Mouse (Mus musculus) naive thymus-derived CD4-positive, alpha-beta T cell, adult 5 months (primary cell): ENCODE data around the gene Igbp1. TPM values are rescaled to one million over a fixed set of nuclear protein-coding genes. Genes with fewer than 3 reads are reported as not detected.

ENCODE experiments used
- polyA plus RNA-seq: library from polyadenylated mRNA; unstranded; fragments of 100-300 nt; shearing (Covaris generic); gene quantifications from one replicate; pipeline ENCODE4 v1.2.1, GENCODE M21; 2017

Gene Igbp1
- polyA plus RNA-seq, result 27.4 TPM

DNA sequence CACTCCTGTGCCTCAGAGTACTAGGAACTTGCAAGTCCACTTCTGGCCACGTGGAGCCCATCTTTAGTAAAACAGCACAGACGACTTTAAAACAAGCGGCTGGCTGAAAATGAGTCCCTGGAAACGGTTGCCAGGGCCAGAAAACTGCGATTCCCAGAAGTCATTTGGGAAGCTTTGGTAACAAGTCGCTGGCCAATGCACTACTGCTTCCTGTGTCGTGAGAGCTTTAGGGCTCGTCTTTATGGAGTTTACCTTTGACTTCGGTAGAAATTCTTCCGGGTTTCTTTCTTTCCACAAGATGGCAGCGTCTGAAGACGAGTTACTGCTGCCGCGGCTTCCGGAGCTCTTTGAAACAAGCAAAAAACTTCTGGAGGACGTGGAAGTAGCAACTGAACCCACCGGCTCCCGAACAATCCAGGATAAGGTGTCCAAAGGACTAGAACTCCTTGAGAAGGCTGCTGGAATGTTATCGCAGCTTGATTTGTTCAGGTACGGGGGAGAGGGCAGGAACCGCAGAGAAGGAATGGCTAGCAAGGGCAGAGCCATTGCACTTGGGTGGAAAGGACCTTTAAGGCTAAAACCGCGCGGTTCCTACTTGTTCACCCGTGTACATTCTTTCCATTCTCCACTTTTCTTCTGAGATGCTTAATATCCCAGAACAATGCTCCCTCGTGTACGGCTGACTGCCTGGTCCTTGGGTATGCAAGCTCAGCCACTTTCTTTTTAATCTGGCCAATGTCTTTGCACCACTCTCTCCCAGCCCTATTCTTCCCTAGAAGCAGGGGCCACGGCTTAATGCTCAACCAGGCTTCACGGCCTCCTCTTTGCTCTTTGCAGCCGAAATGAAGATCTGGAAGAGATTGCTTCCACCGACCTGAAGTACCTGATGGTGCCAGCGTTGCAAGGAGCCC lies at the start of gene Igbp1:
Igbp1 (plus strand) TSS at position 224 of the 911 bp plus-strand sequence.

DNA sequence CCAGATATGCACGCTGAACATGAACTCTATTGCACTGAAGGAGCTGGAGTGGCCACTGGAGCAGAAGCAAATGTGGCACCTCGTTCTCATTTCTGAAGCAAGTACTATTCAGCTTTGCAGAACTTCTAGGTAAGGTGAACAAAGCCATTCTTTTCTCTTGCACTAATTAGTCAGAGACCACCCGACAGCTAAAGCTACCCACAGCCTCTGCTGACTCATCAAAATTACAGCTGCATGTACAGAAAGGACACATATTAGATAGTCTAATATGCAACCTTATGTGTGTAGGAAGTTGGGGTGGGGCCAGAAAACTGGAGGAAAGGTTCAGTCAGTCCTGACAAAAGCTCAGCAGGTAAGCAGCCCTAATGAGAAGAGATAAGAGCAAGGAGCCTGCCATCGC lies 30.4 kb downstream of the Igbp1 start, which contains the start of gene Dgat2l6:
Dgat2l6 (plus strand) TSS at position 368 of the 400 bp plus-strand sequence.

Other genes with a start within 250 kb of the Igbp1 start
- not detected for gene Otud6a, start 65.3 kb upstream of the Igbp1 start, polyA plus RNA-seq
- not detected for gene Awat2, start 51.6 kb upstream of the Igbp1 start, polyA plus RNA-seq
- not detected for gene Dgat2l6, start 30.5 kb downstream of the Igbp1 start, polyA plus RNA-seq
- not detected for gene Awat1, start 78.0 kb downstream of the Igbp1 start, polyA plus RNA-seq
- not detected for gene P2ry4, start 100.6 kb downstream of the Igbp1 start, polyA plus RNA-seq
- gene Arr3, start 111.2 kb downstream of the Igbp1 start, polyA plus RNA-seq, result not detected
- gene Kif4, start 131.4 kb downstream of the Igbp1 start, polyA plus RNA-seq, result 0.32 TPM
- gene Pdzd11, start 132.3 kb downstream of the Igbp1 start, polyA plus RNA-seq, result 18.5 TPM
- gene Gdpd2, start 235.6 kb downstream of the Igbp1 start, polyA plus RNA-seq, result not detected